Mouse (Mus musculus) liver, embryonic 14.5 days (tissue): ENCODE data around the gene Irf2. TPM values are rescaled to one million over a fixed set of nuclear protein-coding genes. Genes with fewer than 3 reads are reported as not detected.

Experiments used
- ATAC-seq: fragments of 200-750 bp; cut with Nextera tagmentation; 2 replicates; pipeline ENCODE4 v1.8.0; 2017; ENCODE audit warnings: moderate number of reproducible peaks, mild to moderate bottlenecking, moderate library complexity; ENCODE audit not compliant: insufficient read depth
- DNase-seq, 3 experiments: peaks; one replicate each; pipeline ENCODE4 v3.0.0-alpha.2; 2012 to 2013; ENCODE audit warnings: low read depth in 3 of 3, low spot score in 3 of 3
- H3K27ac ChIP-seq: fragments of 300-500 bp; sonication (generic); 2 replicates; pipeline ENCODE4 v1.5.1; 2014; ENCODE audit warnings: moderate library complexity, mild to moderate bottlenecking, control low read depth, inconsistent platforms
- H3K27me3 ChIP-seq: fragments of 300-500 bp; sonication (generic); 2 replicates; pipeline ENCODE4 v1.6.1; 2014; ENCODE audit warnings: mild to moderate bottlenecking, low read length, moderate library complexity; ENCODE audit not compliant: control insufficient read depth, insufficient read depth
- H3K36me3 ChIP-seq: fragments of 300-500 bp; sonication (generic); replicated peaks from 2 replicates; pipeline ENCODE4 v1.6.1; 2014; ENCODE audit warnings: low read depth; ENCODE audit not compliant: control insufficient read depth, insufficient read depth
- H3K4me1 ChIP-seq, 2 experiments: fragments of 200-500 bp in 1 of 2; fragments of 300-500 bp in 1 of 2; sonication (generic) in 1 of 2; replicated peaks; 2 replicates each; pipeline ENCODE4 v1.6.1; 2012 to 2014; ENCODE audit warnings: antibody characterized with exemption in 1 of 2, inconsistent platforms in 1 of 2, low read length in 1 of 2; ENCODE audit not compliant: control insufficient read depth in 2 of 2, insufficient read depth in 2 of 2
- H3K4me2 ChIP-seq: fragments of 300-500 bp; sonication (generic); 2 replicates; pipeline ENCODE4 v1.6.1; 2014; ENCODE audit warnings: low read depth, mild to moderate bottlenecking, control low read depth, moderate library complexity
- H3K4me3 ChIP-seq, 2 experiments: fragments of 200-500 bp in 1 of 2; fragments of 300-500 bp in 1 of 2; sonication (generic) in 1 of 2; 2 replicates each; pipeline ENCODE4 v1.5.1; 2012 to 2014; ENCODE audit warnings: low read depth in 2 of 2, low read length in 2 of 2, mild to moderate bottlenecking in 2 of 2, control low read depth in 1 of 2, inconsistent platforms in 1 of 2, moderate library complexity in 1 of 2; ENCODE audit not compliant: insufficient read depth in 1 of 2
- H3K9ac ChIP-seq: fragments of 300-500 bp; sonication (generic); replicated peaks from 2 replicates; pipeline ENCODE4 v1.6.1; 2014; ENCODE audit warnings: mild to moderate bottlenecking, control low read depth, moderate library complexity
- H3K9me3 ChIP-seq: fragments of 300-500 bp; sonication (generic); 2 replicates; pipeline ENCODE4 v1.6.1; 2016; ENCODE audit warnings: low read length, mixed read lengths; ENCODE audit not compliant: control insufficient read depth
- CTCF ChIP-seq: IDR thresholded peaks from 2 replicates; pipeline ENCODE4 v1.5.1; 2016; ENCODE audit warnings: antibody characterized with exemption, low read depth, control low read depth
- EP300 ChIP-seq: IDR thresholded peaks from 2 replicates; pipeline ENCODE4 v1.6.1; 2016; ENCODE audit warnings: antibody characterized with exemption, low read depth
- WGBS: fragments of 180-500 bp; shearing (Covaris S2); extraction: QIAGEN DNeasy Blood & Tissue Kit; methylation state at CpG from one replicate; pipeline ENCODE4 v1.1.7; 2014; ENCODE audit not compliant: insufficient replicate concordance; 5-methylcytosine and 5-hydroxymethylcytosine counted together
- polyA plus RNA-seq, 2 experiments: library from polyadenylated mRNA; depleted of rRNA in 1 of 2; stranded (reverse) in 1 of 2; unstranded in 1 of 2; fragments of >200 nt; fragmentation: Nextera tagmentation in 1 of 2; extraction: Ambion mirVana in 1 of 2; gene quantifications; 2 replicates each; pipeline versions ENCODE4 v1.2.1 to v1.2.3; 2012 to 2014

Gene Irf2
- polyA plus RNA-seq, 2 experiments: 5.8 to 11.8 TPM

- no peak for DNase-seq
- Histone ChIP-seq H3K27me3 (no peaks in the 10 kb centered on the region), H3K36me3 (no peaks in the 10 kb centered on the region), H3K9me3 (no peaks in the 10 kb centered on the region), H3K4me1 (peaks cover 0 to 4% of the 10 kb centered on the region in 2 experiments; a peak in 2 of 4 replicates), H3K4me2 (no peak overlapping the region), H3K9ac (no peak overlapping the region), H3K27ac (no peak overlapping the region), H3K4me3 (no peak overlapping the region)
- TF ChIP-seq EP300 (no peak), CTCF (no peak)
- 68% methylated on average over 3 of the region's 3 CpGs for WGBS
- ATAC-seq: no peak
Measured at GRCm38 (mm10) chr8:46714400-46714799, 25.1 kb upstream of the Irf2 start.

GRCm38 (mm10) chr8:46716477-46716876 is 23.1 kb upstream of the Irf2 start:
- WGBS: 62% methylated on average over 11 of the region's 11 CpGs

GRCm38 (mm10) chr8:46717170-46717569 is 22.4 kb upstream of the Irf2 start:
- TF ChIP-seq EP300 (no peak), CTCF (no peak)
- H3K36me3 ChIP-seq: no peaks in the 10 kb centered on the region
- H3K4me3 ChIP-seq: no peak overlapping the region
- no peak overlapping the region for H3K27ac ChIP-seq
- ATAC-seq: no peak
- WGBS: 59% methylated on average over 6 of the region's 6 CpGs
- no peaks in the 10 kb centered on the region for H3K9me3 ChIP-seq
- no peak overlapping the region for H3K9ac ChIP-seq
- peaks cover 17 to 28% of the 10 kb centered on the region in 2 experiments for H3K4me1 ChIP-seq
- H3K27me3 ChIP-seq: no peaks in the 10 kb centered on the region
- no peak overlapping the region for H3K4me2 ChIP-seq
- no peak for DNase-seq

More at GRCm38 (mm10) chr8:46716477-46716876, 23.1 kb upstream of the Irf2 start:
- H3K4me3 ChIP-seq: no peak overlapping the region
- H3K36me3 ChIP-seq: no peaks in the 10 kb centered on the region
- no peak overlapping the region for H3K9ac ChIP-seq
- no peak for DNase-seq
- peaks cover 13 to 21% of the 10 kb centered on the region in 2 experiments for H3K4me1 ChIP-seq
- no peaks in the 10 kb centered on the region for H3K27me3 ChIP-seq
- no peak for ATAC-seq
- no peak overlapping the region for H3K27ac ChIP-seq
- no peak overlapping the region for H3K4me2 ChIP-seq
- TF ChIP-seq CTCF (no peak), EP300 (no peak)
- H3K9me3 ChIP-seq: no peaks in the 10 kb centered on the region

GRCm38 (mm10) chr8:46718301-46718700 is 21.2 kb upstream of the Irf2 start:
- no peak overlapping the region for H3K27ac ChIP-seq
- no peaks in the 10 kb centered on the region for H3K9me3 ChIP-seq
- 44% methylated on average over 8 of the region's 8 CpGs for WGBS
- TF ChIP-seq CTCF: no peak
- H3K4me2 ChIP-seq: no peak overlapping the region
- no peaks in the 10 kb centered on the region for H3K27me3 ChIP-seq
- H3K4me3 ChIP-seq: no peak overlapping the region
- DNase-seq: no peak
- H3K4me1 ChIP-seq: peaks cover 17 to 28% of the 10 kb centered on the region in 2 experiments
- H3K9ac ChIP-seq: no peak overlapping the region
- ATAC-seq: no peak
- H3K36me3 ChIP-seq: no peaks in the 10 kb centered on the region

GRCm38 (mm10) chr8:46718747-46719146 is 20.8 kb upstream of the Irf2 start:
- Histone ChIP-seq H3K4me3 (no peak overlapping the region), H3K36me3 (no peaks in the 10 kb centered on the region), H3K4me1 (peaks cover 17 to 27% of the 10 kb centered on the region in 2 experiments), H3K9me3 (no peaks in the 10 kb centered on the region), H3K4me2 (no peak overlapping the region), H3K9ac (no peak overlapping the region), H3K27ac (no peak overlapping the region), H3K27me3 (no peaks in the 10 kb centered on the region)
- 51% methylated on average over 5 of the region's 5 CpGs for WGBS
- ATAC-seq: no peak
- TF ChIP-seq EP300 (no peak), CTCF (no peak)
- DNase-seq: no peak
